17 mouse cellular contexts compared by ENCODE assay signal in genomic region chr3:84536987-84537386, GRCm38 (mm10). TPM values are rescaled to one million over a fixed set of nuclear protein-coding genes. Genes with fewer than 3 reads are reported as not detected.
"Had no signal": no experiment of that assay in that cellular context is flagged by ENCODE, and none has a peak within 500 bp of the region (broad histone marks: within the 10 kb centered on the region; RNA-seq: fewer than 3 reads in every experiment).

No protein-coding gene starts in this region.

- H3K27ac ChIP-seq: left cerebral cortex, adult 2 months; limb, embryonic 15.5 days; liver, embryonic 12.5 days; midbrain, embryonic 15.5 days; neural tube, embryonic 13.5 days had no signal

- H3K36me3 ChIP-seq: liver, embryonic 12.5 days; midbrain, embryonic 15.5 days; neural tube, embryonic 13.5 days had no signal

- DNase-seq: lung, embryonic 14.5 days; lung, postnatal 10 days; lung, postnatal 4 days; right cerebral cortex, adult 18-20 months; right cerebral cortex, postnatal 25 days had no signal

- H3K9me3 ChIP-seq: limb, embryonic 15.5 days; liver, embryonic 12.5 days; midbrain, embryonic 15.5 days; neural tube, embryonic 13.5 days had no signal

- H3K4me2 ChIP-seq: limb, embryonic 15.5 days; liver, embryonic 12.5 days; lung, embryonic 14.5 days; midbrain, embryonic 11.5 days; midbrain, embryonic 15.5 days; neural tube, embryonic 13.5 days had no signal

- H3K4me3 ChIP-seq: left cerebral cortex, adult 2 months; limb, embryonic 15.5 days; liver, embryonic 12.5 days; midbrain, embryonic 15.5 days; neural tube, embryonic 13.5 days had no signal

- H3K4me1 ChIP-seq: limb, embryonic 15.5 days; midbrain, embryonic 15.5 days; neural tube, embryonic 13.5 days had no signal

- H3K27me3 ChIP-seq: limb, embryonic 15.5 days; liver, embryonic 12.5 days; midbrain, embryonic 15.5 days; neural tube, embryonic 13.5 days had no signal

- ATAC-seq: inflammation-experienced regulatory T-cells, adult 6 months; intestine, postnatal 0 days; liver, embryonic 12.5 days; midbrain, embryonic 15.5 days had no signal

- H3K9ac ChIP-seq: limb, embryonic 15.5 days; liver, embryonic 12.5 days; lung, embryonic 14.5 days; midbrain, embryonic 15.5 days; neural tube, embryonic 13.5 days had no signal

RNA-seq across cellular contexts. Expression of gene Tigd4, which starts 56.4 kb away (rescaled TPM):
- total RNA-seq: layer of hippocampus, postnatal 25 days; left cerebral cortex, adult 2 months; megakaryocyte, adult 5-6 weeks; monocyte, adult 5-6 weeks had no signal
- polyA plus RNA-seq: inflammation-experienced regulatory T-cells, adult 6 months; intestine, postnatal 0 days; limb, embryonic 11.5 days; midbrain, embryonic 11.5 days; midbrain, embryonic 15.5 days; neural tube, embryonic 13.5 days had no signal
